Mouse (Mus musculus) C2C12 (cell line): ENCODE measurements around the gene Meis1. TPM values are rescaled to one million over a fixed set of nuclear protein-coding genes. Genes with fewer than 3 reads are reported as not detected.

Experiments used
- H3K27me3 ChIP-seq: one replicate; pipeline ENCODE4 v1.6.1; 2011; ENCODE audit not compliant: control insufficient read depth, insufficient read depth, insufficient read length
- H3K36me3 ChIP-seq: one replicate; pipeline ENCODE4 v1.6.1; 2011; ENCODE audit not compliant: control insufficient read depth, insufficient read depth
- H3K4me3 ChIP-seq: one replicate; pipeline ENCODE4 v1.5.1; 2011; ENCODE audit warnings: mild to moderate bottlenecking, control low read depth; ENCODE audit not compliant: poor library complexity, insufficient read depth, severe bottlenecking
- H3K79me2 ChIP-seq: one replicate; pipeline ENCODE4 v1.6.1; 2011; ENCODE audit not compliant: control insufficient read depth, insufficient read depth
- H3K79me3 ChIP-seq: one replicate; pipeline ENCODE4 v1.6.1; 2011; ENCODE audit warnings: low read depth, control low read depth
- H3ac ChIP-seq: one replicate; pipeline ENCODE3; 2011; ENCODE audit warnings: low read depth; ENCODE audit not compliant: control insufficient read depth, insufficient read length
- CEBPB ChIP-seq: IDR thresholded peaks from one replicate; pipeline ENCODE4 v1.6.1; 2011; ENCODE audit warnings: low read depth, mild to moderate bottlenecking, control low read depth, moderate library complexity
- CTCF ChIP-seq: IDR thresholded peaks from one replicate; pipeline ENCODE4 v1.5.1; 2011; ENCODE audit not compliant: control insufficient read depth, insufficient read depth, insufficient read length
- FOSL1 ChIP-seq: IDR thresholded peaks from one replicate; pipeline ENCODE4 v1.8.0; 2011; ENCODE audit warnings: mild to moderate bottlenecking, low read length; ENCODE audit not compliant: poor library complexity, insufficient read depth, severe bottlenecking
- MAX ChIP-seq: IDR thresholded peaks from one replicate; pipeline ENCODE4 v1.6.1; 2011; ENCODE audit warnings: mild to moderate bottlenecking, control low read depth
- MYOD1 ChIP-seq: IDR thresholded peaks from one replicate; pipeline ENCODE4 v1.6.1; 2011; ENCODE audit warnings: low read depth; ENCODE audit not compliant: control insufficient read depth, insufficient read length
- MYOG ChIP-seq: IDR thresholded peaks from one replicate; pipeline ENCODE4 v1.6.1; 2011; ENCODE audit not compliant: control insufficient read depth, insufficient read length; ENCODE audit errors: extremely low read depth
- USF1 ChIP-seq: IDR thresholded peaks from one replicate; pipeline ENCODE4 v1.6.1; 2011; ENCODE audit warnings: low read depth, mild to moderate bottlenecking, control low read depth, moderate library complexity
- polyA plus RNA-seq: library from polyadenylated mRNA; unstranded; fragments of >200 nt; fragmentation: generic; extraction: Trizol; gene quantifications from one replicate; pipeline ENCODE4 v1.2.1, GENCODE M21; 2012; ENCODE audit warnings: missing spikeins

The Meis1 gene
- polyA plus RNA-seq, 1 experiment: 6.8 TPM

DNA sequence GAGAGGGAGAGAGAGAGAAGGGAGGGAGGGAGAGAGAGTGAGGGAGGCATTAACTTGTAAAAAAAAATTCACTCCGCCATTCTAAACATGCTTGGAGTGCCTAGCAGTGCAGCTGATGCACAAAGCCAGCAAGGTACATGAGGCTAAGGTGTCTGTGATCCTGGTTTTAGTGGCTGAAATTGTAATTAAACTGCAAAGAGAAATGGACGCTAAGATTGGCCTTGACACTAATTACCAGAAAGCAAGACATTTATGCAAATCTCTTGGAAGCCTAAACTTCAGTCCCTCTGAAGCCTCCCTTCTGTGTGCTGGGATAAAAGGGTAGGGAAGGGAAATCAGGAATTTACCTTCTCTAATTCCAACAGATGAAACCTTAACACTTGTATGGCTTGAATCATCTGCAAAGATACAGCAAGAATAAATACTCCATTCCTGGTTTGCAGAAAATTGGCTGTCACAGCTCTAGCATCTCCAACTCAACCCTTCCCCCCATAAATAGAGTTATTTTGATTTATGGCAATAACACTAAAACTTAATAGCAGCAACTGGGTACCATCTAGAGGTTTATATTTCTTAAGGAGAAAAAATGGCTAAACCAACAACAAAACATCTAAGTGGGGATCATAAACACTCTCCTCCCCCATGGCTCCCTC lies 6.2 kb downstream of the Meis1 start:
- no peak for TF ChIP-seq MYOG
- TF ChIP-seq CEBPB: no peak
- TF ChIP-seq FOSL1: no peak
- no peak for TF ChIP-seq USF1
- no peak for TF ChIP-seq MAX
- TF ChIP-seq MYOD1: no peak
- TF ChIP-seq CTCF: no peak
- H3K79me3 ChIP-seq: peaks cover 43% of the 10 kb centered on the region
- H3ac ChIP-seq: no peak overlapping the region
- no peaks in the 10 kb centered on the region for H3K27me3 ChIP-seq
- no peak overlapping the region for H3K4me3 ChIP-seq
- H3K79me2 ChIP-seq: peaks cover 86% of the 10 kb centered on the region
- peaks cover 49% of the 10 kb centered on the region for H3K36me3 ChIP-seq

DNA sequence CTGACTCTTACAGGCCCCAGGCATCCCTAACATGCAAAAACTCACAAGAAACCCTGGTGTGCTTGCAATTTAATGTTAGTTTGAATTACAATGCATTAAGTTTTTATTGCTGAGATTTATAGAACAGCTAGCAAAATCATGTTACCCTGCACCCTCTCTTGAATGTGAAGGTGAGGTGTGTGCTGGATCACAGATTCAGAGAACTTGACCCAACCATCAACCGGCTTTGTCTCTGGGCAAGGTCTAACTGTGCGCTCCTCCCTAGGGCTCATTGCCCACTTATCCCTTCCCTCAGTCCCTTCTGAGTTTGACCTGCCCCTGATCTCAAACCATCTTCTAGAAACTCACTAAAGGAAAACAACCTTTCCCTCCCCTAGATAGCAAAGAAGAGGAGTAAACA lies 6.8 kb downstream of the Meis1 start:
- no peak overlapping the region for H3ac ChIP-seq
- H3K36me3 ChIP-seq: peaks cover 49% of the 10 kb centered on the region
- no peak overlapping the region for H3K4me3 ChIP-seq
- no peaks in the 10 kb centered on the region for H3K27me3 ChIP-seq
- no peak for TF ChIP-seq MYOG
- no peak for TF ChIP-seq CTCF
- H3K79me3 ChIP-seq: peaks cover 38% of the 10 kb centered on the region
- H3K79me2 ChIP-seq: peaks cover 83% of the 10 kb centered on the region

DNA sequence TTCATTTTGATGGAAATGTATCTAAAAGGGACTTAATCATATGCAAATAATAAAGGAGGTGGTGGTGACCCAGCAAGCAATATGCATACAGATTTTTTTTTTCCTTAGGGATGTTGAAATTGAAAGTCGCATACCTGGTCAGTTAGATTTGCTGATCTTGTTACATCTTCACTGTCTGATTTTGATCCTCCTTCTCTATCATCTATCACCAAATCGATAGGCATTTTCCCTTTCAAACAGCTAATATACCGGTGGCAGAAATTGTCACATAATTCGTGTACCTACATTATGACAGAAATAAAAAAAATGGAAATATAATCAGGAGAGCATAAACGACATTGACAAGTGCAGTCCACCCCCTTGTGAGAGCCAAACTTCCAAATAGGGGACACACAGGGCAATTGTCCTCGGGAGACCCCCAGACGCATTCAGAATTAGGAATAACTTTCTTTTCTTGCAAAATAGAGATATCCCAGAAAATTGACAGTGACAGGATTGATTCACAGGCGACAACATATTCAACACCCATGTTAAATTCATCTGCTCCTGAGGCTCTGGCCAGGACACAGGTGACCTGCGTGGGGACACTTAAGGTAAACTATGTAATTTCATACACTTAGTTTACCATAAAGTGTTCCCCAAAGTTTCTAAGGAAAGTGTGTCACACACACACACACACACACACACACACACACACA lies 7.5 kb downstream of the Meis1 start:
- peaks cover 77% of the 10 kb centered on the region for H3K79me2 ChIP-seq
- H3K27me3 ChIP-seq: no peaks in the 10 kb centered on the region
- H3ac ChIP-seq: no peak overlapping the region
- H3K4me3 ChIP-seq: no peak overlapping the region
- H3K79me3 ChIP-seq: peaks cover 31% of the 10 kb centered on the region
- TF ChIP-seq MYOG (no peak), MAX (no peak), CEBPB (no peak), USF1 (no peak), MYOD1 (no peak), FOSL1 (no peak), CTCF (no peak)
- peaks cover 52% of the 10 kb centered on the region for H3K36me3 ChIP-seq

DNA sequence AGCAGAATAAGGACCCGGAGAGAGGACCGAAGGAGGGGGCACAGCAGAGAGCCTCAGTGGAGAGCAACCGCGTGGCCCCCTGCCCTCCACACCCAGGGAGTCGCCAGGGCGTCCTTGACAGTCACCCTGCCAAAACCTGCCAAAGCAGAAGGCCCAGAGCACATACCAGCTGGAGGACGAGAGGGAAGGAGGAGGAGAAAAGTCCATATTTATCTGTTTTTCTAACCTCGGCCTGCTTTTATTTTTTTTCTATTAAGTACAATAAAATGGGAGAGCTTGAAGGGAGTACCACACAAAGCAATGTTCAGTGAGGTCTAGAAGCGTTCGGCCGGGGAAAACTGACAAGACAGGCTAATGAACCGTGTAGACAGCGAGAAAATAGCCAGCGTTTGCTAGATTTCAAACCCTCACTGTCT lies 8.4 kb downstream of the Meis1 start:
- H3K79me3 ChIP-seq: peaks cover 22% of the 10 kb centered on the region
- H3K4me3 ChIP-seq: no peak overlapping the region
- no peak overlapping the region for H3ac ChIP-seq
- H3K36me3 ChIP-seq: peaks cover 61% of the 10 kb centered on the region
- H3K79me2 ChIP-seq: peaks cover 77% of the 10 kb centered on the region
- no peaks in the 10 kb centered on the region for H3K27me3 ChIP-seq
- TF ChIP-seq CTCF: no peak
- TF ChIP-seq MYOD1: no peak
- no peak for TF ChIP-seq CEBPB
- TF ChIP-seq MAX: no peak
- TF ChIP-seq MYOG: no peak
- no peak for TF ChIP-seq USF1
- no peak for TF ChIP-seq FOSL1

DNA sequence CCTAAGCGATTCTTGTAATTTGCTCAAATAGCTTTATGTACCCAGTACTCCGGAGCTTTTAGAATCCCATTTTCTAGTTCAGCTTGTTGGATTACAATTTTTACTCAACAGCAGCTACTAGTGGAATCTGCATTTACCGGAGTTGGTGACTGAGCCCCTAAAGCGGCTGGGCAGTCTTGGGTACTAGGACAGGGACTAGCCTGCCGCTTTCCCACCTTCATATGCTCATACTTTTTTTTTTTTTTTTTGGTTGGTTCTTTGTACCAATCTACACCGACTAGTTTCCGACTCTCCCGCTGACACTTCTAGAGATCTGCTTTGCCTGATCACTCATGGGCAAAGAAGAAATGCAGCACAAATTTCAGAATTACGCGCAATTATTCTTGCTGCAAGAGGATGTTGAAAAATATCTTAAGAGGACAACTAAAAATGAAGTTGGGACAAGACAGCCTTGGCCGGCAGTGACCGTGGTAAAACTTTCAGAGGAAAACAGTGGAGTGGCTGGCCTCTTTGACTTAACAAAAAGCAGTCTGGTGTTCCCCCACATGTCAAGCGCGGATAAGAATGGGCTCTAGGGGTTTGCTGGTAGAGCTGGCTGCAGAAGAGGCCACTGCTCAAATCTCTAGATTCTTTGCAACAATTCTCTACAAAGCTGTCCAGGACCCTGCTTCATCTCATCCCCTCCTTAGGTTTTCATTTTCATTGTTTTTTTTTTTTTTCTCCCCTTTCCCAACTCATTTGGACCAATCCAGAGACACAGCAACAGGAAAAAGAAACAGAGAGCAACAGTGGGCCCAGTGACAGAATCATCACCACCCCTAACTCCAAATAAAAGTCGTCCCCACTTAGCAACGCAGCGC lies 9.0 kb downstream of the Meis1 start:
- no peaks in the 10 kb centered on the region for H3K27me3 ChIP-seq
- peaks cover 67% of the 10 kb centered on the region for H3K36me3 ChIP-seq
- TF ChIP-seq CTCF: no peak
- no peak for TF ChIP-seq MAX
- TF ChIP-seq MYOG: no peak
- no peak for TF ChIP-seq USF1
- no peak for TF ChIP-seq FOSL1
- no peak for TF ChIP-seq MYOD1
- no peak for TF ChIP-seq CEBPB
- H3K4me3 ChIP-seq: no peak overlapping the region
- peaks cover 18% of the 10 kb centered on the region for H3K79me3 ChIP-seq
- no peak overlapping the region for H3ac ChIP-seq
- H3K79me2 ChIP-seq: peaks cover 71% of the 10 kb centered on the region
